Mouse (Mus musculus): ENCODE data around the gene P2rx1.

- TF ChIP-seq CTCF (IDR thresholded peaks at IDR 0.05; ENCODE audit: control insufficient read depth, insufficient read depth, insufficient replicate concordance, low read depth, low read length) = no peak
- no peak for TF ChIP-seq POLR2A (IDR thresholded peaks at IDR 0.05; ENCODE audit: control insufficient read depth, low read depth, low read length)
Measured at GRCm38 (mm10) chr11:72955339-72955974, 43.4 kb upstream of the P2rx1 start.
